Mouse (Mus musculus): ENCODE results near the gene Ctnna2.

DNA sequence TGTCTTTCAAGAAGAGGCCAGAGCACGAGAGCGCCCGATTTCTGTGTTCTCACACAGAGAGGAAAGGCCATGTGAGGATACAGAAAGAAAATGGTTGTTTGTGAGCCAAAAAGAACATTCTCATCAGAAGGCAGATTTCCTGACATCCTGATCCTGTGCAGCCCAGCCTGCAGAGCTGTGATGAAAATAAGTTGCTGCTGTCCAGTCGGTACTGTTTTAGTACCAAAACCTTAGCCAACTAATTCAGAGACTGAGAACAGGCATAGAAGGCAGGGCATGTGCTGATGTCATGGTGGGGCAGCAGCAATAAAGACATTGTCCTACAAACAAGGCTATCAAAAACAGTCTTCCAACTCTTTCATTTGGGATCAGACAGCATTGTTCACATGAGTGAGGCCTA is 549.1 kb downstream of the Ctnna2 start:
- TF ChIP-seq CHD2 (IDR thresholded peaks at IDR 0.05; ENCODE audit: low read depth, low read length) (no peak), ZC3H11A (IDR thresholded peaks at IDR 0.05; ENCODE audit: borderline replicate concordance, low read depth, low read length) (no peak), ZNF384 (IDR thresholded peaks at IDR 0.05; ENCODE audit: low read depth, low read length) (no peak), MAFK (IDR thresholded peaks at IDR 0.05; ENCODE audit: insufficient read depth, low read depth, low read length) (no peak), HCFC1 (IDR thresholded peaks at IDR 0.05; ENCODE audit: borderline replicate concordance, insufficient read depth, low read length) (no peak)

Measured in ES-E14 (cell line).